Mouse (Mus musculus) MEL (cell line): ENCODE measurements around the gene Mmgt2. TPM values are rescaled to one million over a fixed set of nuclear protein-coding genes. Genes with fewer than 3 reads are reported as not detected.

ENCODE experiments used
- DNase-seq: peaks from one replicate; pipeline ENCODE4 v3.0.0; 2011; ENCODE audit warnings: low read depth, low spot score
- H3K27ac ChIP-seq: 2 replicates; pipeline ENCODE4 v1.5.1; 2012; ENCODE audit warnings: low read depth, mild to moderate bottlenecking, control low read depth, low read length, moderate library complexity; ENCODE audit not compliant: control insufficient read depth
- H3K27me3 ChIP-seq, 2 experiments: fragments of 150-350 bp in 1 of 2; sonication (generic) in 1 of 2; 2 replicates each; pipeline ENCODE4 v1.6.1; 2012; ENCODE audit warnings: low read length in 2 of 2, mild to moderate bottlenecking in 2 of 2, improper control_type of control experiment in 1 of 2, moderate library complexity in 1 of 2; ENCODE audit not compliant: insufficient read depth in 2 of 2, control insufficient read depth in 1 of 2
- H3K36me3 ChIP-seq, 2 experiments: 2 replicates each; pipeline ENCODE4 v1.6.1; 2012 to 2014; ENCODE audit warnings: low read length in 2 of 2, improper control_type of control experiment in 1 of 2, inconsistent platforms in 1 of 2, mild to moderate bottlenecking in 1 of 2; ENCODE audit not compliant: insufficient read depth in 2 of 2, control insufficient read depth in 1 of 2
- H3K4me1 ChIP-seq, 2 experiments: fragments of 150-350 bp in 1 of 2; sonication (generic) in 1 of 2; 2 replicates each; pipeline ENCODE4 v1.6.1; 2012; ENCODE audit warnings: low read length in 2 of 2, improper control_type of control experiment in 1 of 2, mild to moderate bottlenecking in 1 of 2; ENCODE audit not compliant: insufficient read depth in 2 of 2, control insufficient read depth in 1 of 2
- H3K4me3 ChIP-seq, 2 experiments: fragments of 150-350 bp in 1 of 2; sonication (generic) in 1 of 2; 2 replicates each; pipeline ENCODE4 v1.5.1; 2012; ENCODE audit warnings: low read depth in 2 of 2, low read length in 2 of 2, mild to moderate bottlenecking in 2 of 2, moderate library complexity in 2 of 2, control low read depth in 1 of 2, improper control_type of control experiment in 1 of 2; ENCODE audit not compliant: control insufficient read depth in 1 of 2, insufficient read depth in 1 of 2
- H3K79me2 ChIP-seq: 2 replicates; pipeline ENCODE4 v1.6.1; 2012; ENCODE audit warnings: mild to moderate bottlenecking, low read length, moderate library complexity; ENCODE audit not compliant: control insufficient read depth, poor library complexity, insufficient read depth
- H3K9ac ChIP-seq: 2 replicates; pipeline ENCODE4 v1.6.1; 2012; ENCODE audit warnings: low read depth, mild to moderate bottlenecking, control low read depth, low read length, moderate library complexity; ENCODE audit not compliant: control insufficient read depth, poor library complexity, severe bottlenecking
- H3K9me3 ChIP-seq: fragments of 150-350 bp; sonication (generic); replicated peaks from 2 replicates; pipeline ENCODE4 v1.6.1; 2012; ENCODE audit warnings: mild to moderate bottlenecking, low read length, improper control_type of control experiment, moderate library complexity; ENCODE audit not compliant: insufficient read depth
- BHLHE40 ChIP-seq: IDR thresholded peaks from 2 replicates; pipeline ENCODE4 v1.6.1; 2012; ENCODE audit warnings: low read depth, mild to moderate bottlenecking, inconsistent platforms, low read length, improper control_type of control experiment, borderline replicate concordance
- CHD1 ChIP-seq: IDR thresholded peaks from 2 replicates; pipeline ENCODE4 v1.6.1; 2012; ENCODE audit warnings: low read depth, mild to moderate bottlenecking, inconsistent platforms, low read length, improper control_type of control experiment
- CHD2 ChIP-seq: IDR thresholded peaks from 2 replicates; pipeline ENCODE4 v1.6.1; 2011; ENCODE audit warnings: low read length, improper control_type of control experiment
- CTCF ChIP-seq, 3 experiments: IDR thresholded peaks in 2 of 3; conservative IDR thresholded peaks in 1 of 3; 2 replicates each; pipeline ENCODE4 v1.5.1; 2011 to 2012; ENCODE audit warnings: low read length in 3 of 3, low read depth in 2 of 3, mild to moderate bottlenecking in 2 of 3, improper control_type of control experiment in 1 of 3, inconsistent platforms in 1 of 3, mixed read lengths in 1 of 3, moderate library complexity in 1 of 3; ENCODE audit not compliant: control insufficient read depth in 1 of 3, insufficient read depth in 1 of 3, poor library complexity in 1 of 3, severe bottlenecking in 1 of 3
- E2F4 ChIP-seq: IDR thresholded peaks from 2 replicates; pipeline ENCODE4 v1.6.1; 2011; ENCODE audit warnings: low read depth, low read length, improper control_type of control experiment, borderline replicate concordance
- ELF1 ChIP-seq: IDR thresholded peaks from 2 replicates; pipeline ENCODE4 v1.6.1; 2014; ENCODE audit warnings: low read depth, mild to moderate bottlenecking, inconsistent platforms, low read length, improper control_type of control experiment, moderate library complexity
- EP300 ChIP-seq, 2 experiments: IDR thresholded peaks; 2 replicates each; pipeline ENCODE4 v1.6.1; 2011; ENCODE audit warnings: improper control_type of control experiment in 2 of 2, low read length in 2 of 2, low read depth in 1 of 2, mild to moderate bottlenecking in 1 of 2
- ETS1 ChIP-seq: IDR thresholded peaks from 2 replicates; pipeline ENCODE4 v1.6.1; 2012; ENCODE audit warnings: low read depth, mild to moderate bottlenecking, inconsistent platforms, low read length, improper control_type of control experiment, moderate library complexity
- GABPA ChIP-seq: IDR thresholded peaks from 2 replicates; pipeline ENCODE4 v1.6.1; 2012; ENCODE audit warnings: low read depth, mild to moderate bottlenecking, inconsistent platforms, low read length, improper control_type of control experiment, moderate library complexity
- GATA1 ChIP-seq: IDR thresholded peaks from 2 replicates; pipeline ENCODE4 v1.6.1; 2011; ENCODE audit warnings: low read depth, low read length, improper control_type of control experiment
- HCFC1 ChIP-seq: IDR thresholded peaks from 2 replicates; pipeline ENCODE4 v1.6.1; 2012; ENCODE audit warnings: low read depth, mild to moderate bottlenecking, inconsistent platforms, low read length, improper control_type of control experiment, moderate library complexity
- JUND ChIP-seq: IDR thresholded peaks from 2 replicates; pipeline ENCODE4 v1.6.1; 2011; ENCODE audit warnings: low read depth, mild to moderate bottlenecking, improper control_type of control experiment, low read length
- KAT2A ChIP-seq: conservative IDR thresholded peaks from 2 replicates; pipeline ENCODE4 v1.6.1; 2012; ENCODE audit warnings: low read depth, low read length, improper control_type of control experiment, inconsistent platforms
- MAFK ChIP-seq: IDR thresholded peaks from 2 replicates; pipeline ENCODE4 v1.6.1; 2011; ENCODE audit warnings: low read depth, mild to moderate bottlenecking, low read length, improper control_type of control experiment, borderline replicate concordance
- MAZ ChIP-seq: IDR thresholded peaks from 2 replicates; pipeline ENCODE4 v1.6.1; 2012; ENCODE audit warnings: low read depth, mild to moderate bottlenecking, inconsistent platforms, low read length, improper control_type of control experiment
- MEF2A ChIP-seq: IDR thresholded peaks from 2 replicates; pipeline ENCODE4 v1.6.1; 2014; ENCODE audit warnings: low read depth, mild to moderate bottlenecking, inconsistent platforms, low read length, improper control_type of control experiment; ENCODE audit not compliant: poor library complexity, insufficient replicate concordance, severe bottlenecking; ENCODE audit errors: extremely low read depth
- MYB ChIP-seq: IDR thresholded peaks from 2 replicates; pipeline ENCODE4 v1.6.1; 2011; ENCODE audit warnings: mild to moderate bottlenecking, low read depth, low read length, improper control_type of control experiment
- MYC ChIP-seq: IDR thresholded peaks from 2 replicates; pipeline ENCODE4 v1.6.1; 2011; ENCODE audit warnings: low read depth, mild to moderate bottlenecking, low read length, improper control_type of control experiment, moderate library complexity
- NELFE ChIP-seq: IDR thresholded peaks from 2 replicates; pipeline ENCODE4 v1.6.1; 2011; ENCODE audit warnings: low read depth, low read length, improper control_type of control experiment
- NRF1 ChIP-seq: IDR thresholded peaks from 2 replicates; pipeline ENCODE4 v1.6.1; 2014; ENCODE audit warnings: low read depth, mild to moderate bottlenecking, inconsistent platforms, low read length, improper control_type of control experiment, moderate library complexity; ENCODE audit not compliant: poor library complexity, insufficient read depth, severe bottlenecking
- POLR2A ChIP-seq, 2 experiments: IDR thresholded peaks; 2 replicates each; pipeline ENCODE4 v1.6.1; 2011 to 2012; ENCODE audit warnings: low read length in 2 of 2, mild to moderate bottlenecking in 2 of 2, control low read depth in 1 of 2, improper control_type of control experiment in 1 of 2, low read depth in 1 of 2, moderate library complexity in 1 of 2; ENCODE audit not compliant: control insufficient read depth in 1 of 2, insufficient read depth in 1 of 2, poor library complexity in 1 of 2
- POLR2AphosphoS2 ChIP-seq: IDR thresholded peaks from 2 replicates; pipeline ENCODE4 v1.6.1; 2011; ENCODE audit warnings: low read length, improper control_type of control experiment
- POLR2AphosphoS5 ChIP-seq: IDR thresholded peaks from 2 replicates; pipeline ENCODE4 v1.6.1; 2012; ENCODE audit warnings: low read depth, borderline replicate concordance, mild to moderate bottlenecking, inconsistent platforms, low read length, moderate library complexity, mixed read lengths
- RAD21 ChIP-seq: IDR thresholded peaks from 2 replicates; pipeline ENCODE4 v1.6.1; 2011; ENCODE audit warnings: mild to moderate bottlenecking, low read depth, low read length, improper control_type of control experiment
- RCOR1 ChIP-seq: IDR thresholded peaks from 2 replicates; pipeline ENCODE4 v1.6.1; 2012; ENCODE audit warnings: low read depth, mild to moderate bottlenecking, inconsistent platforms, low read length, improper control_type of control experiment
- SMC3 ChIP-seq: IDR thresholded peaks from 2 replicates; pipeline ENCODE4 v1.6.1; 2011; ENCODE audit warnings: low read depth, low read length, improper control_type of control experiment
- TAL1 ChIP-seq: IDR thresholded peaks from 2 replicates; pipeline ENCODE4 v1.6.1; 2012; ENCODE audit warnings: mild to moderate bottlenecking, inconsistent platforms, low read length, moderate library complexity, mixed read lengths
- UBTF ChIP-seq: IDR thresholded peaks from 2 replicates; pipeline ENCODE4 v1.6.1; 2012; ENCODE audit warnings: low read depth, mild to moderate bottlenecking, inconsistent platforms, low read length, improper control_type of control experiment, moderate library complexity, borderline replicate concordance; ENCODE audit not compliant: insufficient read depth
- USF1 ChIP-seq: IDR thresholded peaks from 2 replicates; pipeline ENCODE4 v1.6.1; 2014; ENCODE audit warnings: low read depth, mild to moderate bottlenecking, inconsistent platforms, low read length, improper control_type of control experiment, moderate library complexity
- USF2 ChIP-seq, 2 experiments: IDR thresholded peaks; 2 replicates each; pipeline ENCODE4 v1.6.1; 2011 to 2012; ENCODE audit warnings: improper control_type of control experiment in 2 of 2, low read length in 2 of 2, borderline replicate concordance in 1 of 2, inconsistent platforms in 1 of 2, low read depth in 1 of 2, mild to moderate bottlenecking in 1 of 2; ENCODE audit not compliant: insufficient read depth in 1 of 2
- ZC3H11A ChIP-seq: IDR thresholded peaks from 2 replicates; pipeline ENCODE4 v1.6.1; 2012; ENCODE audit warnings: low read depth, mild to moderate bottlenecking, inconsistent platforms, low read length, improper control_type of control experiment
- ZKSCAN1 ChIP-seq: IDR thresholded peaks from 2 replicates; pipeline ENCODE4 v1.6.1; 2012; ENCODE audit warnings: low read depth, mild to moderate bottlenecking, inconsistent platforms, low read length, improper control_type of control experiment, moderate library complexity
- ZMIZ1 ChIP-seq: IDR thresholded peaks from 2 replicates; pipeline ENCODE4 v1.6.1; 2012; ENCODE audit warnings: low read depth, mild to moderate bottlenecking, inconsistent platforms, low read length, improper control_type of control experiment, moderate library complexity
- ZNF384 ChIP-seq: IDR thresholded peaks from 2 replicates; pipeline ENCODE4 v1.6.1; 2012; ENCODE audit warnings: low read depth, mild to moderate bottlenecking, inconsistent platforms, low read length, improper control_type of control experiment
- polyA plus RNA-seq, 2 experiments: library from polyadenylated mRNA; stranded (reverse) in 1 of 2; unstranded in 1 of 2; fragments of >175 nt in 1 of 2; fragments of >200 nt in 1 of 2; gene quantifications; 2 replicates each; pipeline versions ENCODE4 v1.2.1 to v1.2.4; 2012; ENCODE audit warnings: low replicate concordance in 2 of 2, low read depth in 1 of 2; ENCODE audit not compliant: insufficient read length in 2 of 2, insufficient read depth in 1 of 2, missing spikeins in 1 of 2
- total RNA-seq: library from RNA; depleted of rRNA; stranded (reverse); fragments of 300-350 nt; gene quantifications from 2 replicates; pipeline ENCODE4 v1.2.3, GENCODE M21; 2012; rRNA removed

The Mmgt2 gene
- 21.8 and 24.1 TPM in 2 replicates for total RNA-seq
- polyA plus RNA-seq = 10 to 100 TPM in 1 of 2 experiments, not detected in 1; 51.9 TPM

DNA sequence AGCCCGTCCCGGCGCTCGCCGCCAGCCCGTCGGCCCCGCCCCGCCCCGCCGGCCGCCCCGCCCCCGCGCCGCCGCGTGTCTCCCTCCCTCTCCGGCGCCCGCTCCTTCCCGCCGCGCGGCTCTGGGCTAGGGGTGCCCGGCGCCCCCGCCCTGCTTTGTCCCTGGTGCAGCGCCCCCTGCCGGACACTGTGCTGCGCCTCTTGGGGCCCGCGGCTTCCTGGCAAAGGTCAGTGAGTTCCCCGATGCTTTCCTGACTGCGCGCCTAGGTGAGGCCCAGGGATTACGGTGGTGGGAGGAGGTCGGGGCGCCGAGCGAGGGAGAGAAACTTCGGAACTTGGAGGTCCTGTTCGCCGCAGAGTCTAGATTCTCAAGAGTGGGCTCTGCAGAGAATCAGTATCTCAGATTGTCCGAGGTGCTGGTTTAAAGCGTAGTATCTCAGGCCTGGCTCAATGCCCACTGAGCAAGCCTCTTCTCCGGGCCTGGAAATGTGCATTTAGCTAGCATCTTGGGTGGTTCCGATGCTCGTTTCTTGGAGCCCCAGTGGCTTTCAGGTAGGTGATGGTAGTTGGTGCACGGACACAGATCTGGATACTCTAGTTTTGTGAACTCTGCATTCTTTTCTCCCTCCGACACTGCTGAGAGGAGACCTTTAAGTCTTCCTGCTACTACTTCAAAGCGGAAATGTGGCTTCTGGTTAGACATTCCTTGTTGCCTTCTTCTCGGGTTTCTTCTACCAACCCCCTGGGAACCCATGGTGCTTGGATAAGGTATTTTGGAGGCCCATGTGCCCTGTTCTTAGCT, at the start of gene Mmgt2:
TSS of gene Mmgt2 (plus strand) at position 74 of the 801 bp plus-strand sequence.
- Histone ChIP-seq H3K79me2 (peaks cover 9% of the 10 kb centered on the region), H3K4me1 (peaks cover 20 to 28% of the 10 kb centered on the region in 2 experiments), H3K27ac (peak within 1 kb of the TSS; percentile 75), H3K9ac (peak within 1 kb of the TSS; percentile 75), H3K36me3 (peaks cover 0 to 26% of the 10 kb centered on the region in 2 experiments; a peak in 3 of 4 replicates), H3K27me3 (no peaks in the 10 kb centered on the region), H3K9me3 (no peaks in the 10 kb centered on the region), H3K4me3 (peak within 1 kb of the TSS; percentile 72 to 94)
- DNase-seq = peak; percentile 97
- TF ChIP-seq RCOR1 (peak; percentile 39; the same call in 1 of the 2 replicates), EP300 (IDR thresholded peaks at IDR 0.05; ENCODE audit: low read depth in 1 of 2, low read length in 2 of 2) (peak in 1 of 2 experiments; percentile 17; a peak in 2 of 4 replicates), NELFE (peak; percentile 61), E2F4 (no peak), USF1 (no peak), CTCF (IDR thresholded peaks at IDR 0.05 in 2 of 3, conservative IDR thresholded peaks at IDR 0.05 in 1 of 3; ENCODE audit: control insufficient read depth in 1 of 3, insufficient read depth in 1 of 3, low read depth in 2 of 3, low read length in 3 of 3, poor library complexity in 1 of 3, severe bottlenecking in 1 of 3) (peak; percentile 48 to 99 (median 91)), ELF1 (peak; percentile 67), USF2 (IDR thresholded peaks at IDR 0.05; ENCODE audit: borderline replicate concordance in 1 of 2, insufficient read depth in 1 of 2, low read depth in 1 of 2, low read length in 2 of 2) (0 out of 4 replicates have a peak, but pooled peaks of 1 of the 2 experiments have one; percentile 36), TAL1 (no peak), CHD2 (no peak), HCFC1 (peak; percentile 66), BHLHE40 (no peak), POLR2AphosphoS5 (no peak), ZNF384 (no peak), GABPA (no peak), NRF1 (0 out of 2 replicates have a peak, but pooled peaks have one; percentile 32), MYB (no peak), ZC3H11A (0 out of 2 replicates have a peak, but pooled peaks have one; percentile 15), ETS1 (peak; percentile 42), RAD21 (peak; percentile 24), MAZ (peak; percentile 100), JUND (no peak), POLR2A (IDR thresholded peaks at IDR 0.05; ENCODE audit: control insufficient read depth in 1 of 2, insufficient read depth in 1 of 2, low read depth in 1 of 2, low read length in 2 of 2, poor library complexity in 1 of 2) (peak in 1 of 2 experiments; percentile 64; a peak in 1 of 4 replicates), MYC (0 out of 2 replicates have a peak, but pooled peaks have one; percentile 67), ZMIZ1 (no peak), ZKSCAN1 (no peak), CHD1 (no peak), GATA1 (no peak), UBTF (peak; percentile 97; the same call in 1 of the 2 replicates), SMC3 (peak; percentile 70), KAT2A (no peak; the same call in 1 of the 2 replicates), MAFK (no peak), POLR2AphosphoS2 (no peak), MEF2A (no peak)
